Comparison of ENCODE assay signal across 21 mouse cellular contexts in genomic region chr15:77926921-77927320, GRCm38 (mm10). TPM values are rescaled to one million over a fixed set of nuclear protein-coding genes. Genes with fewer than 3 reads are reported as not detected.
DNase-seq lines count a peak whose midpoint lies in the region; ATAC-seq and TF ChIP-seq lines count a peak whose summit lies in the region.
"Had no signal": no experiment of that assay in that cellular context is flagged by ENCODE, and none has a peak within 500 bp of the region (broad histone marks: within the 10 kb centered on the region; RNA-seq: fewer than 3 reads in every experiment).

No protein-coding gene starts in this region.

- WGBS in heart, embryonic 13.5 days, result 86% methylated on average over 5 of the region's 5 CpGs
- 95% methylated on average over 5 of the region's 5 CpGs for WGBS in embryonic facial prominence, embryonic 10.5 days
- WGBS in liver, embryonic 15.5 days (ENCODE audit: insufficient replicate concordance), result 72% methylated on average over 5 of the region's 5 CpGs

- no peak for ATAC-seq in heart, embryonic 13.5 days (ENCODE audit: extremely low read depth, insufficient number of reproducible peaks, low FRiP score, low TSS enrichment)
- ATAC-seq in G1E (ENCODE audit: extremely low read depth, insufficient number of reproducible peaks, low FRiP score, poor library complexity, severe bottlenecking), result no peak
- no peak for ATAC-seq in liver, embryonic 15.5 days (ENCODE audit: insufficient read depth)
- no peak for ATAC-seq in activated CD4-positive, CD25-positive, alpha-beta regulatory T cell, adult 4 months
- ATAC-seq: forebrain, embryonic 13.5 days; hindbrain, postnatal 0 days; Patski had no signal

- H3K27ac ChIP-seq in heart, embryonic 13.5 days (replicated peaks), result no peak overlapping the region
- H3K27ac ChIP-seq in embryonic facial prominence, embryonic 10.5 days (replicated peaks), result no peak overlapping the region
- peak overlapping the region; percentile 90; the same call in 1 of the 2 replicates for H3K27ac ChIP-seq in liver, embryonic 15.5 days (replicated peaks)
- H3K27ac ChIP-seq: embryonic facial prominence, embryonic 15.5 days; forebrain, embryonic 13.5 days; hindbrain, postnatal 0 days; layer of hippocampus, adult 2 months; stomach, postnatal 0 days had no signal

- H3K36me3 ChIP-seq in heart, embryonic 13.5 days, result peaks cover 55% of the 10 kb centered on the region
- H3K36me3 ChIP-seq in G1E (replicated peaks), result peaks cover 57% of the 10 kb centered on the region
- H3K36me3 ChIP-seq in embryonic facial prominence, embryonic 10.5 days (replicated peaks), result peaks cover 56% of the 10 kb centered on the region
- H3K36me3 ChIP-seq in liver, embryonic 15.5 days (replicated peaks), result peaks cover 57% of the 10 kb centered on the region

- no peak for TF ChIP-seq CTCF in G1E (IDR thresholded peaks at IDR 0.05; ENCODE audit: low read depth, low read length)

- no peak overlapping the region for H3K4me3 ChIP-seq in heart, embryonic 13.5 days
- H3K4me3 ChIP-seq in G1E (ENCODE audit: low read depth, low read length), result peak overlapping the region; percentile 95; the same call in 1 of the 2 replicates
- peak overlapping the region; percentile 80; the same call in 1 of the 2 replicates for H3K4me3 ChIP-seq in embryonic facial prominence, embryonic 10.5 days
- peak overlapping the region; percentile 82 for H3K4me3 ChIP-seq in liver, embryonic 15.5 days (replicated peaks)
- H3K4me3 ChIP-seq: layer of hippocampus, adult 2 months had no signal

- H3K9me3 ChIP-seq in heart, embryonic 13.5 days, result no peaks in the 10 kb centered on the region
- no peaks in the 10 kb centered on the region for H3K9me3 ChIP-seq in G1E (replicated peaks)
- no peaks in the 10 kb centered on the region for H3K9me3 ChIP-seq in embryonic facial prominence, embryonic 10.5 days
- no peaks in the 10 kb centered on the region for H3K9me3 ChIP-seq in liver, embryonic 15.5 days (replicated peaks)
- H3K9me3 ChIP-seq: embryonic facial prominence, embryonic 15.5 days; forebrain, embryonic 13.5 days had no signal

- intact Hi-C loops in heart, postnatal 25 days (cut with DNase I), result no loop called here
- intact Hi-C loops in gastrocnemius, postnatal 14 days (cut with DNase I; ENCODE audit: low total_unique reads), result no loop called here

- H3K4me2 ChIP-seq in heart, embryonic 13.5 days, result no peak overlapping the region
- peak overlapping the region; percentile 80 for H3K4me2 ChIP-seq in liver, embryonic 15.5 days

- H3K4me1 ChIP-seq in heart, embryonic 13.5 days, result peaks cover 27% of the 10 kb centered on the region
- peaks cover 67% of the 10 kb centered on the region for H3K4me1 ChIP-seq in G1E (ENCODE audit: insufficient read depth, low read depth, low read length)
- peaks cover 22% of the 10 kb centered on the region for H3K4me1 ChIP-seq in embryonic facial prominence, embryonic 10.5 days
- H3K4me1 ChIP-seq in liver, embryonic 15.5 days (replicated peaks), result peaks cover 65% of the 10 kb centered on the region

- DNase-seq in heart, postnatal 25 days (ENCODE audit: low spot score), result no peak
- DNase-seq in G1E (ENCODE audit: low spot score), result no peak
- DNase-seq in embryonic facial prominence, embryonic 10.5 days (ENCODE audit: low spot score), result no peak
- DNase-seq in gastrocnemius, postnatal 14 days, result no peak
- DNase-seq: cerebellum, adult 11-12 months; cerebellum, postnatal 14 days; embryo, embryonic 11 days; heart, postnatal 4 days; kidney, adult 18-20 months; kidney, postnatal 10 days; layer of hippocampus, postnatal 36 days; lung, adult 18-20 months had no signal

- H3K9ac ChIP-seq in heart, embryonic 13.5 days, result 0 out of 2 replicates have a peak overlapping the region, but pooled peaks have one; percentile 85
- H3K9ac ChIP-seq in liver, embryonic 15.5 days, result peak overlapping the region; percentile 2; the same call in 1 of the 2 replicates
- H3K9ac ChIP-seq: forebrain, embryonic 13.5 days had no signal

- no peaks in the 10 kb centered on the region for H3K27me3 ChIP-seq in heart, embryonic 13.5 days (replicated peaks)
- H3K27me3 ChIP-seq in G1E (ENCODE audit: insufficient read depth, low read length), result no peaks in the 10 kb centered on the region
- no peaks in the 10 kb centered on the region for H3K27me3 ChIP-seq in embryonic facial prominence, embryonic 10.5 days (replicated peaks; ENCODE audit: low read depth, poor library complexity, severe bottlenecking)
- H3K27me3 ChIP-seq in liver, embryonic 15.5 days, result no peaks in the 10 kb centered on the region
- H3K27me3 ChIP-seq: embryonic facial prominence, embryonic 15.5 days; forebrain, embryonic 13.5 days; Patski had no signal

RNA-seq across cellular contexts. Expression of gene Txn2, which starts 1.9 kb away (rescaled TPM):
- polyA plus RNA-seq in heart, embryonic 13.5 days (2015; fragmentation: Nextera tagmentation; extraction: Ambion mirVana), result 248 and 278 TPM in 2 replicates
- 100 to 1,000 TPM; 278 to 282 TPM for total RNA-seq in heart, postnatal 25 days (2021)
- 209 and 211 TPM in 2 replicates for total RNA-seq in G1E (2014; fragmentation: Nextera tagmentation)
- 53.8 and 62.8 TPM in 2 replicates for total RNA-seq in G1E (2017)
- polyA plus RNA-seq in G1E (2012), result 283 and 349 TPM in 2 replicates
- 287 and 289 TPM in 2 replicates for polyA plus RNA-seq in embryonic facial prominence, embryonic 10.5 days (2016; fragmentation: Nextera tagmentation; extraction: Ambion mirVana)
- polyA plus RNA-seq in liver, embryonic 15.5 days (2015; fragmentation: Nextera tagmentation; extraction: Ambion mirVana), result 185 and 208 TPM in 2 replicates
- 100 to 1,000 TPM; 221 to 245 TPM for total RNA-seq in gastrocnemius, postnatal 14 days (2021)
- polyA plus RNA-seq in activated CD4-positive, CD25-positive, alpha-beta regulatory T cell, adult 4 months (2017; shearing (Covaris generic)), result 100 to 1,000 TPM; 219 to 245 TPM

RNA-seq across cellular contexts. Expression of gene Foxred2, which starts 29.6 kb away (rescaled TPM):
- polyA plus RNA-seq in heart, embryonic 13.5 days (2015; fragmentation: Nextera tagmentation; extraction: Ambion mirVana), result 1.0 and 1.1 TPM in 2 replicates
- under 1 TPM; 0.34 to 0.42 TPM for total RNA-seq in heart, postnatal 25 days (2021)
- total RNA-seq in G1E (2014; fragmentation: Nextera tagmentation) (0.24 TPM in 1 of 2 replicates, not detected in the other), G1E (2017) (0.27 and 0.29 TPM in 2 replicates)
- polyA plus RNA-seq in G1E (2012), result 0.01 and 0.02 TPM in 2 replicates
- 7.2 and 7.3 TPM in 2 replicates for polyA plus RNA-seq in embryonic facial prominence, embryonic 10.5 days (2016; fragmentation: Nextera tagmentation; extraction: Ambion mirVana)
- polyA plus RNA-seq in liver, embryonic 15.5 days (2015; fragmentation: Nextera tagmentation; extraction: Ambion mirVana), result 1.1 and 1.4 TPM in 2 replicates
- 1 to 10 TPM; 1.2 to 1.6 TPM for total RNA-seq in gastrocnemius, postnatal 14 days (2021)
- polyA plus RNA-seq in activated CD4-positive, CD25-positive, alpha-beta regulatory T cell, adult 4 months (2017; shearing (Covaris generic)), result 1 to 10 TPM; 2.0 TPM

RNA-seq across cellular contexts. Expression of gene Eif3d, which starts 43.7 kb away (rescaled TPM):
- 134 and 143 TPM in 2 replicates for polyA plus RNA-seq in heart, embryonic 13.5 days (2015; fragmentation: Nextera tagmentation; extraction: Ambion mirVana)
- 10 to 100 TPM; 69.3 to 69.5 TPM for total RNA-seq in heart, postnatal 25 days (2021)
- 632 and 643 TPM in 2 replicates for total RNA-seq in G1E (2014; fragmentation: Nextera tagmentation)
- 279 and 298 TPM in 2 replicates for total RNA-seq in G1E (2017)
- 61.9 and 65.1 TPM in 2 replicates for polyA plus RNA-seq in G1E (2012)
- polyA plus RNA-seq in embryonic facial prominence, embryonic 10.5 days (2016; fragmentation: Nextera tagmentation; extraction: Ambion mirVana), result 249 and 271 TPM in 2 replicates
- 139 and 142 TPM in 2 replicates for polyA plus RNA-seq in liver, embryonic 15.5 days (2015; fragmentation: Nextera tagmentation; extraction: Ambion mirVana)
- total RNA-seq in gastrocnemius, postnatal 14 days (2021), result 10 to 100 TPM; 67.7 to 73.6 TPM
- 100 to 1,000 TPM; 169 to 182 TPM for polyA plus RNA-seq in activated CD4-positive, CD25-positive, alpha-beta regulatory T cell, adult 4 months (2017; shearing (Covaris generic))
